Mouse (Mus musculus) limb, embryonic 11.5 days (tissue): ENCODE measurements around the gene Apopt1. TPM values are rescaled to one million over a fixed set of nuclear protein-coding genes. Genes with fewer than 3 reads are reported as not detected.

ENCODE experiments used
- ATAC-seq: fragments of 200-750 bp; cut with Nextera tagmentation; 2 replicates; pipeline ENCODE4 v1.8.0; 2017; ENCODE audit warnings: low read depth; ENCODE audit not compliant: insufficient number of reproducible peaks, low FRiP score, low TSS enrichment
- DNase-seq: peaks from one replicate; pipeline ENCODE4 v3.0.0-alpha.2; 2015; ENCODE audit warnings: low spot score
- H3K27ac ChIP-seq: fragments of 300-500 bp; sonication (generic); replicated peaks from 2 replicates; pipeline ENCODE4 v1.5.1; 2014; ENCODE audit warnings: low read depth, mild to moderate bottlenecking, low read length
- H3K27me3 ChIP-seq: fragments of 300-500 bp; sonication (generic); 2 replicates; pipeline ENCODE4 v1.6.1; 2014; ENCODE audit warnings: mild to moderate bottlenecking, low read length, mixed read lengths; ENCODE audit not compliant: control insufficient read depth, insufficient read depth
- H3K36me3 ChIP-seq: fragments of 300-500 bp; sonication (generic); 2 replicates; pipeline ENCODE4 v1.6.1; 2014; ENCODE audit warnings: mild to moderate bottlenecking, low read length, moderate library complexity, mixed read lengths; ENCODE audit not compliant: control insufficient read depth, insufficient read depth
- H3K4me1 ChIP-seq: fragments of 300-500 bp; sonication (generic); 2 replicates; pipeline ENCODE4 v1.6.1; 2014; ENCODE audit warnings: low read length, mixed read lengths; ENCODE audit not compliant: control insufficient read depth, insufficient read depth
- H3K4me2 ChIP-seq: fragments of 300-500 bp; sonication (generic); 2 replicates; pipeline ENCODE4 v1.6.1; 2014; ENCODE audit warnings: low read depth, mild to moderate bottlenecking, moderate library complexity; ENCODE audit not compliant: severe bottlenecking
- H3K4me3 ChIP-seq: fragments of 300-500 bp; sonication (generic); 2 replicates; pipeline ENCODE4 v1.5.1; 2014; ENCODE audit warnings: low read depth, low read length
- H3K9ac ChIP-seq: fragments of 300-500 bp; sonication (generic); 2 replicates; pipeline ENCODE4 v1.6.1; 2014; ENCODE audit warnings: mild to moderate bottlenecking, low read length
- H3K9me3 ChIP-seq: fragments of 300-500 bp; sonication (generic); 2 replicates; pipeline ENCODE4 v1.6.1; 2016; ENCODE audit warnings: low read length; ENCODE audit not compliant: control insufficient read depth
- WGBS: fragments of 180-500 bp; shearing (Covaris S2); extraction: QIAGEN DNeasy Blood & Tissue Kit; methylation state at CpG from one replicate; pipeline ENCODE4 v1.1.7; 2014; 5-methylcytosine and 5-hydroxymethylcytosine counted together
- polyA plus RNA-seq: library from polyadenylated mRNA; unstranded; fragments of >200 nt; fragmentation: Nextera tagmentation; extraction: Ambion mirVana; gene quantifications from 2 replicates; pipeline ENCODE4 v1.2.1, GENCODE M21; 2014

Apopt1 gene
- polyA plus RNA-seq = 55.1 and 61.1 TPM in 2 replicates

- WGBS = under 1% methylated on average over 56 of the region's 86 CpGs
- H3K9me3 ChIP-seq = no peaks in the 10 kb centered on the region
- H3K9ac ChIP-seq = peak within 1 kb of the TSS; percentile 93
- DNase-seq (peak; percentile 92), ATAC-seq (peak; percentile 91)
- H3K27ac ChIP-seq = peak within 1 kb of the TSS; percentile 65
- peaks cover 17% of the 10 kb centered on the region for H3K36me3 ChIP-seq
- peak within 1 kb of the TSS; percentile 99 for H3K4me3 ChIP-seq
- H3K4me1 ChIP-seq = peaks cover 7% of the 10 kb centered on the region
- H3K27me3 ChIP-seq = no peaks in the 10 kb centered on the region
- peak within 1 kb of the TSS; percentile 84 for H3K4me2 ChIP-seq
Observed at GRCm38 (mm10) chr12:111713004-111713651, at the start of gene Apopt1, which contains the start of gene Bag5. Gene Apopt1 (plus strand): TSS chr12:111713261. Gene Bag5 (minus strand): TSS chr12:111713257.

GRCm38 (mm10) chr12:111664144-111664634 lies 48.9 kb upstream of the Apopt1 start:
- Histone ChIP-seq H3K9me3 (no peaks in the 10 kb centered on the region), H3K4me1 (0 out of 2 replicates have a peak, but pooled peaks cover 4% of the 10 kb centered on the region), H3K9ac (no peak overlapping the region), H3K27me3 (no peaks in the 10 kb centered on the region), H3K36me3 (no peaks in the 10 kb centered on the region; the same call in 1 of the 2 replicates), H3K4me2 (no peak overlapping the region), H3K27ac (no peak overlapping the region; the same call in 1 of the 2 replicates), H3K4me3 (no peak overlapping the region)
- peak; percentile 30 for DNase-seq
- 42% methylated on average over 6 of the region's 6 CpGs for WGBS
- ATAC-seq = peak; percentile 28

GRCm38 (mm10) chr12:111665041-111665880 lies 47.8 kb upstream of the Apopt1 start:
- no peak overlapping the region for H3K27ac ChIP-seq
- 0 out of 2 replicates have a peak, but pooled peaks cover 4% of the 10 kb centered on the region for H3K4me1 ChIP-seq

GRCm38 (mm10) chr12:111666380-111666779 lies 46.7 kb upstream of the Apopt1 start:
- H3K4me1 ChIP-seq = peaks cover 14% of the 10 kb centered on the region

More at GRCm38 (mm10) chr12:111665041-111665880, 47.8 kb upstream of the Apopt1 start:
- 84% methylated on average over 13 of the region's 13 CpGs for WGBS
- DNase-seq (no peak), ATAC-seq (no peak)
- Histone ChIP-seq H3K9me3 (no peaks in the 10 kb centered on the region), H3K9ac (no peak overlapping the region), H3K4me2 (no peak overlapping the region), H3K36me3 (no peaks in the 10 kb centered on the region), H3K4me3 (no peak overlapping the region), H3K27me3 (peaks cover 7% of the 10 kb centered on the region)

GRCm38 (mm10) chr12:111667421-111667820 lies 45.6 kb upstream of the Apopt1 start:
- 89% methylated on average over 5 of the region's 5 CpGs for WGBS

More at GRCm38 (mm10) chr12:111666380-111666779, 46.7 kb upstream of the Apopt1 start:
- H3K9me3 ChIP-seq = no peaks in the 10 kb centered on the region
- WGBS = 78% methylated on average over 13 of the region's 13 CpGs
- H3K27ac ChIP-seq = no peak overlapping the region
- peaks cover 19% of the 10 kb centered on the region for H3K27me3 ChIP-seq
- H3K36me3 ChIP-seq = no peaks in the 10 kb centered on the region
- no peak for DNase-seq
- ATAC-seq = no peak
- H3K4me3 ChIP-seq = no peak overlapping the region
- no peak overlapping the region for H3K4me2 ChIP-seq
- H3K9ac ChIP-seq = no peak overlapping the region

GRCm38 (mm10) chr12:111668457-111668912 lies 44.6 kb upstream of the Apopt1 start:
- H3K27me3 ChIP-seq = peaks cover 38% of the 10 kb centered on the region
- ATAC-seq = peak; percentile 58; the same call in 1 of the 2 replicates
- H3K36me3 ChIP-seq = no peaks in the 10 kb centered on the region
- peaks cover 25% of the 10 kb centered on the region for H3K4me1 ChIP-seq
- DNase-seq = peak; percentile 99
- H3K4me2 ChIP-seq = peak overlapping the region; percentile 51
- peak overlapping the region; percentile 13; the same call in 1 of the 2 replicates for H3K9ac ChIP-seq
- WGBS = 0% methylated on average over 8 of the region's 8 CpGs
- no peaks in the 10 kb centered on the region for H3K9me3 ChIP-seq
- H3K27ac ChIP-seq = no peak overlapping the region
- no peak overlapping the region for H3K4me3 ChIP-seq

More at GRCm38 (mm10) chr12:111667421-111667820, 45.6 kb upstream of the Apopt1 start:
- DNase-seq (no peak), ATAC-seq (no peak)
- Histone ChIP-seq H3K4me2 (no peak overlapping the region), H3K36me3 (no peaks in the 10 kb centered on the region), H3K9me3 (no peaks in the 10 kb centered on the region), H3K4me3 (no peak overlapping the region), H3K4me1 (peaks cover 22% of the 10 kb centered on the region), H3K27me3 (peaks cover 28% of the 10 kb centered on the region), H3K27ac (no peak overlapping the region), H3K9ac (no peak overlapping the region)

GRCm38 (mm10) chr12:111669000-111669788 lies 43.9 kb upstream of the Apopt1 start:
- peaks cover 44% of the 10 kb centered on the region for H3K27me3 ChIP-seq
- H3K4me2 ChIP-seq = peak overlapping the region; percentile 51

More at GRCm38 (mm10) chr12:111669000-111669788, 43.9 kb upstream of the Apopt1 start:
- ATAC-seq = no peak
- no peak for DNase-seq
- no peak overlapping the region for H3K4me3 ChIP-seq
- H3K4me1 ChIP-seq = peaks cover 21% of the 10 kb centered on the region
- no peaks in the 10 kb centered on the region for H3K9me3 ChIP-seq
- 64% methylated on average over 23 of the region's 23 CpGs for WGBS
- H3K36me3 ChIP-seq = no peaks in the 10 kb centered on the region
- no peak overlapping the region for H3K27ac ChIP-seq
- H3K9ac ChIP-seq = peak overlapping the region; percentile 13; the same call in 1 of the 2 replicates
